ENCODE assay signal across 8 mouse cellular contexts in the genomic region with DNA sequence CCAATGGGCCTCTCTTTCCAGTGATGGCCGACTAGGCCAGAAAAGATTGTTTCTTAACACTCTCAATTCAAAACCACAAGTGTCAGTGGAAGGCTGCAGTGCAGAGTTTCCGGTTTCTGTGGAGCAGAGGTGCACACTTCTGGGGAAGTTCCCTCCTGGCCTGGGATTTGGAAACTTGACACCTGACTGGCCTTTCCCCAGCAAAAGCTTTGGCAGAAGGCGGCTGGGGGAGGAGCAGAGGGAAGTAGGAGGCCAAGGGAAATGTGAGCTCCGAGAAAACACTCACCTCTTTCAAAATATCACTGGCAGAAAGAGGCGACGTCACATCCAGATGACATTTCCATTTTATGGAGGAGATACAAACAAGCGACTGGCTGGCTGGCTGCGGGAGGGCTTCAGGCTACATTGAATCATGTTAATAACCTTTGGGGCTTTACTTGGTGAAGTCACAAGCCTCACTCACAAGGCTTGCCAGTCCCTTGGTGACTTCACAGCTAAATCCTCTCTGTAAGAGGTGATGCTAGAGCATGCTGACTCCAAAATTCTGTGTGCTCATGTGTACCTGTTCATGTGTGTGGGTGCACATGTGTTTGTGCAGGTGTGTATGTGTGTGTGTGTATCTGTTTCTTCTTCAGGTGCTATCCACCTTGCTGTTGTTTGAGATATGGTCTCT. TPM values are rescaled to one million over a fixed set of nuclear protein-coding genes. Genes with fewer than 3 reads are reported as not detected.
DNase-seq lines count a peak whose midpoint lies in the region; ATAC-seq lines count a peak whose summit lies in the region.
"Had no signal": no experiment of that assay in that cellular context is flagged by ENCODE, and none has a peak within 500 bp of the region (broad histone marks: within the 10 kb centered on the region; RNA-seq: fewer than 3 reads in every experiment).

No protein-coding gene starts in this region.

- intact Hi-C loops in heart, postnatal 10 days (cut with DNase I), result no loop called here

- H3K36me3 ChIP-seq in embryonic facial prominence, embryonic 12.5 days, result no peaks in the 10 kb centered on the region
- no peaks in the 10 kb centered on the region for H3K36me3 ChIP-seq in limb, embryonic 13.5 days
- H3K36me3 ChIP-seq in stomach, embryonic 15.5 days, result no peaks in the 10 kb centered on the region
- no peaks in the 10 kb centered on the region for H3K36me3 ChIP-seq in midbrain, embryonic 16.5 days (ENCODE audit: control insufficient read depth, insufficient read depth, low read length)

- DNase-seq in heart, postnatal 10 days, result peak; percentile 91 to 92
- DNase-seq in spleen, adult 18-20 months, result no peak

- no peak overlapping the region for H3K9ac ChIP-seq in embryonic facial prominence, embryonic 12.5 days
- H3K9ac ChIP-seq in limb, embryonic 13.5 days, result no peak overlapping the region
- no peak overlapping the region for H3K9ac ChIP-seq in stomach, embryonic 15.5 days
- H3K9ac ChIP-seq in midbrain, embryonic 16.5 days (ENCODE audit: low read depth, low read length), result no peak overlapping the region

- H3K4me3 ChIP-seq in embryonic facial prominence, embryonic 12.5 days, result no peak overlapping the region
- H3K4me3 ChIP-seq in limb, embryonic 13.5 days, result no peak overlapping the region
- H3K4me3 ChIP-seq in stomach, embryonic 15.5 days (replicated peaks), result no peak overlapping the region
- no peak overlapping the region for H3K4me3 ChIP-seq in midbrain, embryonic 16.5 days (ENCODE audit: low read depth, low read length)
- H3K4me3 ChIP-seq: erythroblast, embryonic 14.5 days had no signal

- WGBS in embryonic facial prominence, embryonic 12.5 days, result under 1% methylated on average over 8 of the region's 8 CpGs
- WGBS in limb, embryonic 13.5 days, result 1% methylated on average over 8 of the region's 8 CpGs
- WGBS in stomach, embryonic 15.5 days, result 5% methylated on average over 8 of the region's 8 CpGs
- WGBS in midbrain, embryonic 16.5 days, result 18% methylated on average over 8 of the region's 8 CpGs

- H3K4me2 ChIP-seq in embryonic facial prominence, embryonic 12.5 days (replicated peaks), result peak overlapping the region; percentile 17; the same call in 1 of the 2 replicates
- peak overlapping the region; percentile 49 for H3K4me2 ChIP-seq in limb, embryonic 13.5 days (replicated peaks)
- H3K4me2 ChIP-seq in stomach, embryonic 15.5 days, result no peak overlapping the region
- no peak overlapping the region for H3K4me2 ChIP-seq in midbrain, embryonic 16.5 days (ENCODE audit: low read length)

- peak overlapping the region; percentile 87 for H3K27ac ChIP-seq in embryonic facial prominence, embryonic 12.5 days
- peak overlapping the region; percentile 86 for H3K27ac ChIP-seq in limb, embryonic 13.5 days
- no peak overlapping the region for H3K27ac ChIP-seq in stomach, embryonic 15.5 days
- no peak overlapping the region for H3K27ac ChIP-seq in midbrain, embryonic 16.5 days (ENCODE audit: low read length)

- no peaks in the 10 kb centered on the region for H3K9me3 ChIP-seq in embryonic facial prominence, embryonic 12.5 days
- no peaks in the 10 kb centered on the region for H3K9me3 ChIP-seq in limb, embryonic 13.5 days
- H3K9me3 ChIP-seq in stomach, embryonic 15.5 days, result no peaks in the 10 kb centered on the region
- no peaks in the 10 kb centered on the region for H3K9me3 ChIP-seq in midbrain, embryonic 16.5 days (replicated peaks; ENCODE audit: control insufficient read depth, low read length, poor library complexity, severe bottlenecking)

- ATAC-seq in activated CD4-positive, CD25-positive, alpha-beta regulatory T cell, adult 4 months, result peak; percentile 84
- ATAC-seq in embryonic facial prominence, embryonic 12.5 days (ENCODE audit: insufficient number of reproducible peaks, insufficient read depth, low FRiP score, low TSS enrichment), result peak; percentile 73
- ATAC-seq in limb, embryonic 13.5 days (ENCODE audit: low FRiP score, low read depth), result peak; percentile 86
- peak; percentile 56; the same call in 1 of the 2 replicates for ATAC-seq in stomach, embryonic 15.5 days (ENCODE audit: insufficient read depth, low FRiP score, low read depth)
- no peak for ATAC-seq in midbrain, embryonic 16.5 days

- H3K4me1 ChIP-seq in embryonic facial prominence, embryonic 12.5 days, result peaks cover 15% of the 10 kb centered on the region
- H3K4me1 ChIP-seq in limb, embryonic 13.5 days, result peaks cover 37% of the 10 kb centered on the region
- H3K4me1 ChIP-seq in stomach, embryonic 15.5 days, result peaks cover 9% of the 10 kb centered on the region; the same call in 1 of the 2 replicates
- H3K4me1 ChIP-seq in midbrain, embryonic 16.5 days (ENCODE audit: control insufficient read depth, insufficient read depth, low read length), result 0 out of 2 replicates have a peak, but pooled peaks cover 3% of the 10 kb centered on the region

- H3K27me3 ChIP-seq in embryonic facial prominence, embryonic 12.5 days, result no peaks in the 10 kb centered on the region
- no peaks in the 10 kb centered on the region for H3K27me3 ChIP-seq in limb, embryonic 13.5 days
- H3K27me3 ChIP-seq in stomach, embryonic 15.5 days (replicated peaks), result no peaks in the 10 kb centered on the region
- H3K27me3 ChIP-seq in midbrain, embryonic 16.5 days (ENCODE audit: control insufficient read depth, insufficient read depth, low read depth, low read length), result no peaks in the 10 kb centered on the region

RNA-seq across cellular contexts. Expression of a gene that starts 18.3 kb away (rescaled TPM):
- not detected for polyA plus RNA-seq in activated CD4-positive, CD25-positive, alpha-beta regulatory T cell, adult 4 months (2017; shearing (Covaris generic))
- polyA plus RNA-seq in embryonic facial prominence, embryonic 12.5 days (2016; fragmentation: Nextera tagmentation; extraction: Ambion mirVana), result 0.22 and 0.31 TPM in 2 replicates
- not detected for total RNA-seq in heart, postnatal 10 days (2021)
- polyA plus RNA-seq in limb, embryonic 13.5 days (2015; fragmentation: Nextera tagmentation; extraction: Ambion mirVana), result 0.33 and 0.40 TPM in 2 replicates
- 1.9 and 2.7 TPM in 2 replicates for polyA plus RNA-seq in stomach, embryonic 15.5 days (2015; fragmentation: Nextera tagmentation; extraction: Ambion mirVana)
- polyA plus RNA-seq in midbrain, embryonic 16.5 days (2015; fragmentation: Nextera tagmentation; extraction: Ambion mirVana), result 0.25 and 0.30 TPM in 2 replicates

RNA-seq across cellular contexts. Expression of a gene that starts 26.4 kb away (rescaled TPM):
- polyA plus RNA-seq in activated CD4-positive, CD25-positive, alpha-beta regulatory T cell, adult 4 months (2017; shearing (Covaris generic)), result 10 to 100 TPM; 16.6 to 17.6 TPM
- 4.0 and 4.8 TPM in 2 replicates for polyA plus RNA-seq in embryonic facial prominence, embryonic 12.5 days (2016; fragmentation: Nextera tagmentation; extraction: Ambion mirVana)
- 10 to 100 TPM; 33.1 to 41.8 TPM for total RNA-seq in heart, postnatal 10 days (2021)
- 4.4 and 4.6 TPM in 2 replicates for polyA plus RNA-seq in limb, embryonic 13.5 days (2015; fragmentation: Nextera tagmentation; extraction: Ambion mirVana)
- polyA plus RNA-seq in stomach, embryonic 15.5 days (2015; fragmentation: Nextera tagmentation; extraction: Ambion mirVana), result 6.1 and 6.7 TPM in 2 replicates
- polyA plus RNA-seq in midbrain, embryonic 16.5 days (2015; fragmentation: Nextera tagmentation; extraction: Ambion mirVana), result 9.9 and 10.0 TPM in 2 replicates

RNA-seq across cellular contexts. Expression of a gene that starts 54.6 kb away (rescaled TPM):
- not detected for polyA plus RNA-seq in activated CD4-positive, CD25-positive, alpha-beta regulatory T cell, adult 4 months (2017; shearing (Covaris generic))
- 0.29 and 0.35 TPM in 2 replicates for polyA plus RNA-seq in embryonic facial prominence, embryonic 12.5 days (2016; fragmentation: Nextera tagmentation; extraction: Ambion mirVana)
- 1 to 10 TPM; 1.7 to 2.6 TPM for total RNA-seq in heart, postnatal 10 days (2021)
- polyA plus RNA-seq in limb, embryonic 13.5 days (2015; fragmentation: Nextera tagmentation; extraction: Ambion mirVana), result 0.15 and 0.48 TPM in 2 replicates
- 1.7 and 2.0 TPM in 2 replicates for polyA plus RNA-seq in stomach, embryonic 15.5 days (2015; fragmentation: Nextera tagmentation; extraction: Ambion mirVana)
- polyA plus RNA-seq in midbrain, embryonic 16.5 days (2015; fragmentation: Nextera tagmentation; extraction: Ambion mirVana), result 0.70 and 0.78 TPM in 2 replicates
- polyA plus RNA-seq: erythroblast, embryonic 14.5 days had no signal

Comparison
In these comparisons a context has a peak if more than half of its experiments do, and no peak if none do; other contexts are left out.
1. H3K27ac ChIP-seq: peak in embryonic facial prominence, embryonic 12.5 days (single experiment) and limb, embryonic 13.5 days (single experiment); none in stomach, embryonic 15.5 days (single experiment) and midbrain, embryonic 16.5 days (single experiment).
2. H3K4me2 ChIP-seq: peak in embryonic facial prominence, embryonic 12.5 days (single experiment) and limb, embryonic 13.5 days (single experiment); none in stomach, embryonic 15.5 days (single experiment) and midbrain, embryonic 16.5 days (single experiment).
3. DNase-seq: peak in heart, postnatal 10 days (2 of 2); none in spleen, adult 18-20 months (0 of 2).